Mouse (Mus musculus) induced T-regulatory cell, adult 2 months (primary cell): ENCODE results near the gene Igf1r.

Experiments
- DNase-seq: peaks from one replicate; pipeline ENCODE4 v3.0.0-alpha.2; 2012; ENCODE audit warnings: low read depth

Igf1r gene

DNA sequence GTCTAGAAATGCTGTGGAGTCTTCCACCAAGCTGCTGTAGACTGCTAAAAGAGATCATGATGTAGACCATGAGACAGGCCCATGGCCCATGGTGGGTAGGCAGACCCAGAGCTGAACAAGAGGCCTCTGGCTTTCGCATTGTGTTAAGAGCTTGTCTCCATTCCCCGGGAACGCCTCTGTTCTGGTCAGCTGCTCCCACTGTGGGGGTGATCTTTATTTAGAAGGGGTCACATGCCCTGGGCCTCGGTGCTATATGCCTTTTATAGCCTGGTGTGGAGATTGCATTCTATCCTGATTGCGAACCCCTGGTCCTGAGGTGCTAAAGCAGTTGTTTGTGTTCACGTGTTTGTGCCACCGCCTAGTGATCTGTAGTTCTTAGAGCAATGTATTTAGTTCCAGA is 57.5 kb downstream of the Igf1r start:
- DNase-seq = no peak

DNA sequence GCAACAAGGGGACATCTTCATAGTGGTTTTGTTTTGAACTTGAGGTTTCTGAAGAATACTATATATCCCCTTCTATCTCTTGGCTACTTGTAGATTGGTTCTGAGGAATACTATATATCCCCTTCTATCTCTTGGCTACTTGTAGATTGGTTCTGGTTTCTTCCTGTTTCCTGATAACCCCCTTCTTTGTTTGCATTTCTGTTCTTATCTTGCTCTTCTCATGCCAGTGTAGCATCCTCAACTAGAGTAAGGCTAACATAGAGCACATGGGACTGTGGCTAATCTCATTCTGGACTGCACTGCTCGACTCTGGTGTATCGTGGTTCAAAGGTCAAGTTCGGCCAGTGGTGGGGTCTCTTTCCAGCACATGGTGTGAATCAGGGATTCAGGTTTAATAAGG is 58.2 kb downstream of the Igf1r start:
- DNase-seq = no peak

DNA sequence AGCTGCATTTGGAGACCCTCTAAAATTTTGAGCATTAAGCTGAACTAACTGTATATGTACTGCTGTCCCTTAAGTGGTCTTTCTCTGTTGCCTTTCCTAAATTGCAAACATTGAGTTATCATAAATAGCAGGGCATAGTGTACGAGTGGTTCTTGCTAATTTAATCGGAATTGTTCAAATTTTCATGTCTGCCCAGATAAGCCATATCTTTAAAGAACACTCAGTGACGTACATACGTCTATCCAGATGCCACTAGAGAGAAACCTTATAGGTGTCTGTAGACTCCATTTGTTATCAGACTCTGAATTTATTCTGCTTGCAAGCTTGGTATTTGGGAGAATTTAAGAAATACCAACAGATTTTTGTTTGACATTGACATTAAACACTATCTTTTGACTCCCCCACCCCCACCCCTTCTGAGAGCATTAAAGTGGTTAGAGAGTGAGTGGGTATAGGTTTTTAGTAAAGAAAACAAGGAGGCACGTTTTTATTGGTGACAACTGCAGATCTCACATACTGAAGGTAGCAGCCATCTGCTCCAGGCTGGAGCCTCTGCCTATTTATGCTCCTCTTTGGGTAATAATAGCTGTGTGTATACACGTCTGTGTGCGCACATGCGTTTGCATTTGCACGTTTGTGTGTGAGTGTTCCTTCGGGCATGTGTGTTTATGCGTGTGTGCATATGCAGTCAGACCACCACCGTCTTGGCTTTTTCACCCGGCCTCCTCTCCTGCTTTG is 58.9 kb downstream of the Igf1r start:
- DNase-seq = no peak

DNA sequence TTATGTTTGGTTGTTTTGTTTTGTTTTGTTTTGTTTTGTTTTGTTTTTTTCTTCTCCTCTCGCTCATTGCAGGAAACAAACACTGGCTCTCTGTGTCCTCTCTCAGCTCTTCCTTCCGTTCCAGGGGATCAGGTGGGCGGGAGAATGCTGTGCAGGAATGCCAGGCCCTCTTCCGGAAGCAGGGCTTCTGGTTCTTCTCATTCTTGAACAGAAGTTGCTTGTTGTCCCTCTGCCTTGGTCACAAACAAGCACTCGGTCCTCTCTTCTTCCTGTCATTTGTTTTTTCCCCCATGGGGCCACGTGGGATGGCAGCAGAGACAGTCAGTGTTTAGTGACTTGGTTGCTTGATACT is 59.5 kb downstream of the Igf1r start:
- DNase-seq = no peak

DNA sequence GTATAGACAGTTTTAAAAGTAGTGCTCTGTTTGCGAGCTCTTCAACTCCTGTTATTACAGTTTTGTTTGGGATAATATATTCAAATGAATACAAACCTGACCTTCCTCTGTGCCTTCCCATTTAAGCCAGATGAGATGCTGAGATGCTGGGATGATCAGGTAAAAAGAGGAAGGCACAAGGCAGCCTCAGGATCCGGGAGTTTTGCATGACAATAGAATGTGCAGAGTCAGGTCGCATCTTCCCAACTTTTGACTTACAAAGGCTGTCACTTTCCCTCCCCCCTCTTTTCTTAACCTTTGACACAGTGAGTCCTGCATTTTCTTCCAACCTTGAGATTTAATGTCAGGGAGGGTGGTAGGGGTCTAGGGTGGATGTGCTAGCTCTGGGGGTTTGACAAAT is 61.9 kb downstream of the Igf1r start:
- DNase-seq = no peak

DNA sequence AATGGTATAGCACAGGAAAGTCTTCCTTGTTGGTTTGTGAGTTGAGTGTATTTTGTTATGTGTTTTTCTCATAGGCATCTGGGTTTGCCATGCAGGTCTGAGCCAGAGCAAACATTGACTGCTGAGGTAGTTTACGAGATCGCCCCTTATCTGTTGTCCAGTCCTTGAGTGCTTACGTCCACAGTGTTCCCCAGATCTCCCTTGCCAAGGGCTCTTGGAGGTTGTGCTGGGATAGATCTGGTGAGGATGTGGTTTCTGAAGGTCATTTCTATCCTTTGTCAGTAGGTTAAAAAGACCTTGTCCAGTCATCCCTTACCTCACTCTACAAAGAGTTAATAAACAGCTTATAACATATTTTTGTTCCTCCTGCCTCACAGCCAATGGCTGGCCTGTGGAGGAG is 62.8 kb downstream of the Igf1r start:
- no peak for DNase-seq

DNA sequence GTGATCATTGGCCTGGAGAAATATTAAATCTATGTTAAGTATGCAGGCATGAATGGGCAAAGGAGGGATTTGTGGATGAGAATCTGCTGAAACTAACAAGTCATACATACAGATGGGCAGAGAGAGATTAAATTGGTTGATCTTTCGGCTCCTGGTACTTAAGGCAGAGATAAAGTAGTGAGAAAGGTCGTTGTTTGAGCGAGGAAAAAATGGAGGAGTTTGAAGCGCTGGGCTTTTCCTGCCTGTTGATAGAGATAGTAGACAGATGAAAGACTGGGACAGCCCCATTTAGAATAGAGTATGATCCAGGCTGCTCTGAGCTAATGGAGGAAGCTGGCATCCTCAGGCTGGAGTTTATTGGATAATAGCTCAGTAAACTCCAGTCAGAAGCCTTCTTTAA is 65.4 kb downstream of the Igf1r start:
- no peak for DNase-seq

DNA sequence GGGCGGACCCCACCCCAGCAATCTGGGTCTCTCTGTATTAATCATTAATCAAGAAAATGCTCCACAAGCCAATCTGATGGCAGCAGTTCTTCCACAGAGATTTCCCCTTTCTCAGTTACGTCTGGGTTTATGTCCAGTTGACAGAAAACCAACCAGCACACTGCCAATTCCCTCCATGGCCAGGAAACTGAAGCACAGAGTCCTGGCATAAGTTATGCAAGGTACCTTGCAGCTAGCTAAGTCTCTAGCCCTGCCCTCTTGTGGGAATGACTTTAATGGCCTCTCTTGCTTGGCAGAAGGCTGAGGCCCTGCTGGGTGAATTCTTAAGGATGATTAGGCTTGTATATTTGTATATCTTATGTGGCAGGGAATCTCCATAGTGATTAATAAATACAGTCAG is 67.9 kb downstream of the Igf1r start:
- DNase-seq = no peak

DNA sequence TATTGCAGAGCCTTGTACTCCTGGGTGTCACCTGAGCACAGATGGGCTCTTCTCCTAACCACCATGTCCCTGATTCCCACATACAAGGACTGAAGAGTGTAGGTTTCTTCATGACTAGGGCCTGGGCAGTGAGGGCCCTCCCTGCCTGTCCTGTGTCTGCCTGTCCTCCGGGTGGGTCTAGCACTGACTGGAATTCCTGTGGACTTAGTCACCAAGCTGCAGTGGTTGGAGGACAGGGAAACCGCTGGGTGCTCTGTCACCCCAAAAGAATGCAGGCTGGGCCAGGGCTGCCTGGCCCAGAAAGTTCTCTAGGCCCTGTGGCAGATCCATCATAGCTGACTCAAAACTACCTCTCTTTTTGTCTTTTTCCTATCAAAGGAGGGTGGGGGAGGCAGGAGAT is 69.1 kb downstream of the Igf1r start:
- DNase-seq = no peak

DNA sequence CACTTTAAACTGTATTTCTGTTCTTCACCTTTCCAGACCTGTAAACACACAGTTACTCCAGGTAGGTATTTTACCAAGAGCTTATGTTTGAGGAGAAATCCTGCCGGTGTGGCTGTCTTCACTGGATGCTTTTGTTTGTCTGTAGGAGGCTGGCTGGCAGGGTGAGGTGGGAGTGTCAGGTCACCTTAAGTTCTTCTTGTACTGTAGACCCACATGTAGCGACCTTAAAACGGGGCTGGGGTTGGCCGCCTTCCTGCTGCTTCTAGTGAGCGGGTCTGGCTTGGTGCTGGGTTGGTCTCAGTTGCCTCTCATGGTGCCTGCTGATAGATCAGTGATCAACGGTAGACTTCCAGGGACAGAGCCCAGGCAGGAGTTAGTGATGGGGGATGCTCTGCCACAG is 69.6 kb downstream of the Igf1r start:
- DNase-seq = no peak

DNA sequence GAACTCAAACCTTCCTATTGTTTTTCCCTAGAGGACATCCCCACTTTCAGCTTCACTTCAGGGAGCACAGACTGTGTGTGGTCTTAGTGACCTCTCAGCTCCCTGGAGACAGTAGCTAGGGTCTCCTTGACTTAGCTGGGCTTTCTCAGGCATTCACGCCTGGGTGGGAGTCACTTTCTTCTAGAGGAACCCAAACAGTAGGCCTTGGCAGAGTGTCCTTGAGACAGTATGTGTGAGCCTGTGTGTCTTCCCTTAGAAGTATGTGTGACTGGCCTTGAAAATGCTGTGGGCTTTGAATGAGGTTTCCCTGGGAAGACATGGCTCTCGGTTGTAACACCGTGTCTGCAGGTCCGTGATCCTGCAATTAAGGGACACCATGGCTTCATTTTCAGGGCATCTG is 71.3 kb downstream of the Igf1r start:
- no peak for DNase-seq

DNA sequence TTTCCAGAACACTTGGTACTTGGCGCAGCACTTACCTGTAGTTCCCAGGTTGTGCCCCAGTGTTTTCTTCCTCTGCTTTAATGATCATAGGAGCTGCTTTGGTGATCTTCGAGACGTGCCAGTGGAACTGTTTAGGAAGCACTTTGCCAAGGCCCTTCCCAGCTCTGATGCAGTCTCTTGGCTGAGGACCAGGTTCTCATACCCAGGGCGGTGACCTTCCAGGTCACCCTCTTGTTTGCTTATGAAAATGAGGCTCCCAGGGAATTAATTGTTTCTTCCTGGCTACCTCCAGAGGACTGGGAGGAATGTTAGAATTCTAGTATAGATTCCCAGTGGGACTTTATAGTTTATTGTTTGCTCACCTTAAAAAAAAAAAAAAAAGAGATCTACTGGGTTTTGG is 72.0 kb downstream of the Igf1r start:
- DNase-seq = no peak

DNA sequence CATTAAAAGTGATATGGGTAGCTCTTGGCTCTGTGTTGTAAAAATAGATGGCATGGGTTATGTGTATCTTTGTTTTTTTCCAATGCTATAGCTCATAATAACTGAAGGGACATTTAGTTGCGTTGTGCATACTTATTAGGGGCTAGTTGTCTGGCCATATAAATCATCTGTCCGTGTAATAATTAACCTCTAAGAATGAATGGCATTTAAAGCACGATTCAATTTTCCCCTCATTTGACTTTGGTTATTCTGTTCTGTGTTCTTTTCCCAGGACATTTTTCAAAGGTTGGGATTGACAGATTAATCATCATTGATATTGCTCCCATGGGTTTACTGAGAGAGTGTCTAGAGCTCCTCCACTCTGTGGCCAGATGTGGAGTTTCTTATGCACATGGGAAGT is 72.8 kb downstream of the Igf1r start:
- no peak for DNase-seq

DNA sequence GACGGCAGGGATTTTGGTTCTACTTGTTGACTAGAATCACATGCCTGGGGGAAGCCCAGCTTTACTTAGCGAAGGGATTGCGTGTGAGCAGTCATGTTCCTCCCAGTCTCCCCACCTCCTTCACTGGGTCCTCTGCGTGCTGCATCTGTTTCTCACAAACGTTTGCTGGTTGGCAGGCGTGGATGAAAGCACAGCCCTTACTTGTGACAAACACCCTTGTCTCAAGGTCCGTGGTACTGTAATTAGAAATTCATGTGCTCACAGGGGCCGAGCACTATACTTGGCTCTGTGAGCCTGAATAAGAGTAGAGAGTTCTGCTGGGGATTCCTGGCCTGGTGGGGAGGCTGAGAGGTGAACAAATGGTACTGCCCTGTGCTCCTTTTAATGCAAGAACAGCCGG is 73.4 kb downstream of the Igf1r start:
- DNase-seq = no peak

DNA sequence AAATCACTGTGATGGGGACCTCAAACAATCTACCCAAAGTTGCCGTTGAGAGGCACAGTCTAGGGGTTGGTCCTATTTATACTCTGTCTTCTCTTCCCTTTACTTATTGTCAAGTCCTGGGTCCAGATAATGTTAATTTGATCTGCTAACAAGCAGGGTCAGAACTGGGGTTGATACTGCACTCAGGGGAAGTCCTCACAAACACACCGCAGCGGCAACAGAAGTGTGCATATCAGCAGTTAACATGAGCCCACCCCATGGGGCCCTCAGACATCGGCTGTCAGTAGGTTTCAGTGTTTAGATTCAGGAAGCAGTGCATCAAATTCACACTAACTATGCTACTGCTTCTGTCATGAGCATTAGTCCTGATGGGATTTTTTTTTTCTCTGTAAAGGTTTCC is 75.5 kb downstream of the Igf1r start:
- DNase-seq = no peak

DNA sequence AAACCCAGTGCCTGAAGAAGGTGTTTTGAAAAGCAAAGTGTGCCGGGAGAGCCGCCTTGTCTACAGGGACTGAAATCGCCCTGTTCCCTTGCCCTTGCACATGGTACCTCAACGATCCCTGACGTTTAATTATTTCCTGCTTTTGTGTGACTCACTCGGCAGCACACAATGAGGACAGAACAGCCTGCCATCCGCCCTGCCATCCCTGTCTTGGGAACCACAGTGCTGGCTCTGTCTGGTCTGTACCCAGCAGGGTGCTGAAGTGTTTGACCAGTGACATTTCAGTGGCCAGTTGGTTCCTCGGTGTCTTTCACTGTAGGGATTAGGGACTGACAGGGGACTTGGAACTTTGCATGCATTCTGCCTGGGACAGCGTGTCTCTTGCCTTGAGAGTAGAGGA is 78.2 kb downstream of the Igf1r start:
- DNase-seq = no peak

DNA sequence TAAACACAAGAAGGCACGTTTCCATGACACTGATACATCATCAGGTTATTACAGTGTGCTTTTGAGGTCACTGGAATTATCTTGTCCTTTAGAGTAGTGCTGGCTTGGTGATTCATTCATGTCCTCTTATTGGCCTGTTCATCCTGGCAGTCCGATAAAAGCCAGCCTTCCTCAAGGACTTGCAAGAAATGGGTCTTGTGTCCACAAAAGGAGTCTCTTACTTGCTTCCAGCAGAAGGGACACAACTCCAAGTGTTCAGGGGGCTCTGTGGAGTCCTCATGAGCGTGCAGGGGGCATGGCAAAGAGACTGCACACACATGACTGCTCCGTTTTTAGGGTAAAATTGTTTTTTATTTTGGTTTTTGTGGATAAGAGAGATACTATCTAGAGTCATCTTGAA is 83.9 kb downstream of the Igf1r start:
- DNase-seq = no peak

DNA sequence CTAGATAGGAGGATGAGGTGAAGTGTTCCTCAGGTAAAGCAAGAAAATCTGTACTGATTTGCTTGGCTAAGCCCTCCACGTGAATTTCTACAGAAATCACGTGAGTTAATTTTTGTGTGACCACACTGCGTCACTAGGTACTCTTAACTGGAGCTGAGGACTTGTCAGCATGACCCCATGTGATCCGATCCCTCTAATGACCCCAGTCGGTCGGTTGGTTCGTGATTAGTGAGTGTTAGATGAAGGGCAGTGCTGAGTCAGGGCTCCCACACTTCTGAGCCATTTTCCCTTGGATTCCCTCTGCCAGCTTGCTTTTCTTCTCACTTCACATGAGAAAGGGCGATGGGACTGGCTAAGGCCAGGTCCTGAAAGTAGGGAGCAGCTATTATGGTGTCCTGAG is 86.2 kb downstream of the Igf1r start:
- DNase-seq = no peak

DNA sequence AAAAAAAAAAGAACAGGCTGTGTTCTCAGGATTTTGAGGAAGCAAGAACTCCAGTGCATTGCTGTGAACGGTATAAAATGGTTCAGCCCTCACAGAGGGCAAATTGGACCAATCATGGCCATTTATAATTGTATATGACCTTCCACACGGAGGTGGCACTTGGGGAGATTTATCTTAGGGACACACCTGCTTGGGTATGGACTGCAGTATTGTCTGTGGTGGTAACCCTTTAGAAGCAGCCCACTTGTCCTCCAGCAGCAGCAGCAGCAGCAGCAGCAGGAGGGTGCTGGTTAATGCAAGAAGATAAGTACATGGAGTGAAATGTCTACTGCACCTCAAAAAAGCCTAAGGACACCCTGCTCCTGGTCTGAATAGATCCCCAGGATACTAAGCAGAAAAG is 86.9 kb downstream of the Igf1r start:
- no peak for DNase-seq

DNA sequence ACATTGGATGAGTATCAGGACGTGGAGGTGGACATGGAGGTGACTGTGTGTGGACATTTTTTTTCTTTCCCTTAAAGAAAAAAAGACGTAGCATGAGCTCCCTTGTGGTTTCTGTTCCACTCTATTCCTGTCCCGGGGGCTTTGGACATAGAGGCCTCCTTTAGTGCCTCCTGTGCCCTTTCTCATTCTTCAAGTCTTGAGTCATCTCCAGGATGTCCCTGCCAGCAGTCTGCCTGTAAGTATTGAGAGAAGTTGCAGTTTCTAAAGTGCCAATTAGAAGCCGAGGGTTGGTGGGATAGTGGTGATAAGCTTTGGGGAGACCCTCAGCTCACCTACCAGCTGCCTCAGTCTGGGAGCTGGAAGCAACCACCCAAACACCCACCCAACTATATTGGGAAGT is 92.0 kb downstream of the Igf1r start:
- no peak for DNase-seq

DNA sequence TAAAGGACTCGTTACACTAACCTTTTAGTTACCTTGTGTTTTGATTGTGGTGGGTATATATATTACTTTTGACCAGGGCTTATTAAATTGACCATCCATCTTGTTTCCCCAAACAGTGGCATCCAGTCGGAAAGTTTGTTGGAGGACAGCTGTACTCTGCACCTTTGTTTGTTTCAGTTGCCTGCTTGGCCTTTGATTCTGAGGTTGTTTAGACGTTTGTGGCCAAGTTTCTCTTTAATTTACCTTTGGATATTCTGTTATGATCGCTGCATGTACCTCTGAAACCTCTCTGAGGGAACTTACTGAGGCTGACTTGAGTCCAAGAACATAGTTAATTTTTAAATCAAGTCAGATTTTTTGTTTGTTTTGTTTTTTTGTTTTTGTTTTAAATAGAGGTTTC is 94.5 kb downstream of the Igf1r start:
- DNase-seq = no peak

DNA sequence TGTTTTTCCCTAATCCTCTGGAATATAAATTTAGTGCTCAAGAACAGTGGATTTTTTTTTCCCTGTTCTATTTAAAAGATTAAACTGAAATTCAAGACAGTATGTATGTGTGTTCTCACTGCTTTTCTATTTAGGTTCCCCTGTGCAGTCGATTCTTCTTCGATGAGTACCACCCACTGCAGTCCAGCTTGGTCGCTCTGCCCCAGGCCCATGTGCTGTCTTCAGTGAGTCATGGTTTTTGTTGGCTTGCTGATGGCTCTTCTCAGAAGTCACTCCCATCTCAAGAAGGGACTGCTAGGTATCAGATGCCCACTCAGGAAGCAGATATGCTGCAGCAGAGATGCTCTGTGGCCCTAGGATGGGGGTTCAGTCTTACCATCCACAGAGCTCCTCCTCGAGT is 95.9 kb downstream of the Igf1r start:
- no peak for DNase-seq

DNA sequence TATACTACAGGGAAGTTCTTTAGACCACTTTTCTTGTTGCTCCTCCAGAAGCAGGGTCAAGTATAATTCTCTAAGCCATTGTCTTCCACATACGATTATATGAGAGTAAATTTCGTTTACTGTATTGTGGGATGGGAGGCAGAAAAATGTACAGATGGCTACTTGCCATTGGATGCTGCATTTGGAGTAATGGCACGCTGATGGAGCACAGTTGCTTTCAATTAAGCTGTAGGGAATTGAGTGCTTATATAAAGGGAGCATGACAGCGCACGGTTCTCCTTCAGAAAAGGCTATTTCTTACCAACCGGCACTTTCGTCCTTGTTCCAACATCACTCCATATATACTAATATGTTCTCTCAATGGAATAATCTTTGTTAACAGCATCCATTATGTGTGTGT is 96.4 kb downstream of the Igf1r start:
- no peak for DNase-seq

DNA sequence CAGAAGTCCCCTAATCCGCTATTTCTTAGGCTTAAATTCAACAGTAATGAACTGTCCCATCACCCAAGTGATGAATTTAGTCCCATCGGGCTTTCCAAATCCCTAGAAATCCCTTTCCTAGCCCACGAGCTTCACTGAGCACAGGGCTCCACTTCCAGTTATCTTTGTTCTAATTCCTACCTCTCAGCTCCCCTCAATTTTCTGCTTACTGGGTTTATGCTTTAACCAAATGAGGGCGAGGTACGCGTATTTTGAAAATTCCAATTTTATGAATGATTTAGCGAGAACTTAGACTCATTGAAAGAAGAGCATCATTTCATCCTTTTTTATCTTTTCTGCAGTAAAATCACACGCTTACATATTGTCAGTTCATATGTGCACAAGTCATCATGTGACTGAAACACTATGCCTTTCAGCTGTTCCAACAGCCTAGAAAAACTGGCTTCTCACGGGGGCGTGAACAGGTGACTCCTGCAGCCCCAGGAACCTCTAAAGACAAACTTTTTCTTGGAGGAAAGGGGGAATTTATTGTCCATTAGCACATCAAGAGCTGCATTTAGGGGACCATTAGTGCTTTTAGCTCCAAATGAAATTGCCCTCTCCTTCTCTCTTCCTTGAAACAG is 100.5 kb downstream of the Igf1r start:
- no peak for DNase-seq
